Mouse (Mus musculus): Measurements from ENCODE around the gene Diras1.

GRCm38 (mm10) chr10:81062710-81063109, 37.2 kb upstream of the Diras1 start:
- TF ChIP-seq CTCF (IDR thresholded peaks at IDR 0.05; ENCODE audit: low read depth): no peak
- no peak for TF ChIP-seq EP300 (optimal IDR thresholded peaks at IDR 0.05)
